ENCODE assay signal across 8 mouse cellular contexts in the genomic region with DNA sequence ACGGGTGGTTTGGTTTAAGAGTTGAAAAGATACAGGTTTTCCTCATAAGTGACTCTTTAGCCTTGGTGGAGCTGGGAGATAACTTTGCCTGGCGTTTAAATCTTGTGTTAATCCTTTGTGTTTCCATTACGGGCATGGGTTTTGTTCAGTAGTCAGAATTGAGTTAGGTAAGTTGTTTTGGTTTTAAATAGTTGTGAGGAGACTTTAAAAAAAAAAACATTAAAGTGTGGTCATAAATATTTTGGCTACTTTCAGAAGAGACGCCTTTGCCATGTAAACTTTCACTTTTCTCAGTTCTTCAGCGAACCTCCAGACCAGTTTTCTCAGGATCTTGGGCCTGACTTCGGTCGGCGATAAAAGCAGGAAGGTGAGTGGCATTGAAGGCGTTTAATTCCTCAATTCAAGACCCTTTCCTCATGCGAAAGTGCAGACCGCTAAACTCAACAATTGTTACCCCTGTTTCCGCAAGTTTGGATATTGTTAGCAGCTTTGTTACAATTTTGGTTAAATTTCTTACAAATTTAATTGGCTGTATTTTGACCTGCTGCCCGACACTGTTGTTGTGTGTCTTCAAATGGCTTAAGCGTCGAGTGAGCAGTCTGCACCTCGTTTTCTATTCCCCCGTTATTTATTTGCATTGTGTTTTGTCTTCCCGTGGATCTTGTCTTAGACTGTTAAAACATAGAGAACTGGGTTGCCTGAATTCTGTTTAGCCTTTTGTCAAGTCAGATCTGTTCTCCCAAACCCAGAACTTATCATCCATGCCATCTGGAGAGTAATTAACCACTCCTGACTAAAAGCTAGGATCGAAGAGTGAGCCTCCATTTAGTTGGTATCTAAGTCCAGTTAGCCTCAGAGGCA. TPM values are rescaled to one million over a fixed set of nuclear protein-coding genes. Genes with fewer than 3 reads are reported as not detected.
DNase-seq lines count a peak whose midpoint lies in the region; ATAC-seq and TF ChIP-seq lines count a peak whose summit lies in the region.

No protein-coding gene starts in this region.

- H3K36me3 ChIP-seq in lung, embryonic 14.5 days (ENCODE audit: insufficient read depth): peaks cover 37% of the 10 kb centered on the region
- H3K36me3 ChIP-seq in hindbrain, embryonic 12.5 days: peaks cover 35% of the 10 kb centered on the region

- peak overlapping the region; percentile 98 for H3K4me3 ChIP-seq in lung, embryonic 14.5 days (ENCODE audit: low read depth, low read length)
- peak overlapping the region; percentile 92 for H3K4me3 ChIP-seq in brown adipose tissue, adult 24 weeks (ENCODE audit: insufficient read depth, low read depth, low read length)
- peak overlapping the region; percentile 91 for H3K4me3 ChIP-seq in hindbrain, embryonic 12.5 days

- peak overlapping the region; percentile 85 for H3K4me2 ChIP-seq in lung, embryonic 14.5 days
- peak overlapping the region; percentile 75 for H3K4me2 ChIP-seq in hindbrain, embryonic 12.5 days (replicated peaks)

- H3K9me3 ChIP-seq in lung, embryonic 14.5 days (ENCODE audit: low read depth, low read length): no peaks in the 10 kb centered on the region
- H3K9me3 ChIP-seq in hindbrain, embryonic 12.5 days (replicated peaks): no peaks in the 10 kb centered on the region

- no peak for ATAC-seq in lung, embryonic 14.5 days (ENCODE audit: insufficient read depth)
- ATAC-seq in hindbrain, embryonic 12.5 days (ENCODE audit: low FRiP score): no peak
- ATAC-seq in megakaryocyte-erythroid progenitor cell, adult 5-6 weeks (replicated peaks; ENCODE audit: low FRiP score, low TSS enrichment, poor library complexity, severe bottlenecking): peak; percentile 53

- WGBS in lung, embryonic 14.5 days: 6% methylated on average over 19 of the region's 19 CpGs
- WGBS in hindbrain, embryonic 12.5 days: 19% methylated on average over 19 of the region's 19 CpGs

- DNase-seq in lung, embryonic 14.5 days: peak; percentile 41
- no peak for DNase-seq in lung, postnatal 4 days
- no peak for DNase-seq in urinary bladder, adult 18-20 months (ENCODE audit: low spot score in 2 of 2)
- DNase-seq in layer of hippocampus, postnatal 14 days (ENCODE audit: low spot score in 2 of 2): no peak
- DNase-seq in left cerebral cortex, adult 18-20 months (ENCODE audit: low spot score in 2 of 2): no peak

- peaks cover 7% of the 10 kb centered on the region; the same call in 1 of the 2 replicates for H3K4me1 ChIP-seq in lung, embryonic 14.5 days (ENCODE audit: insufficient read depth)
- 0 out of 2 replicates have a peak, but pooled peaks cover 2% of the 10 kb centered on the region for H3K4me1 ChIP-seq in brown adipose tissue, adult 24 weeks (ENCODE audit: control insufficient read depth, insufficient read depth, insufficient read length, low read length)
- H3K4me1 ChIP-seq in hindbrain, embryonic 12.5 days: peaks cover 12% of the 10 kb centered on the region

- no peak for TF ChIP-seq CTCF in lung, embryonic 14.5 days (IDR thresholded peaks at IDR 0.05; ENCODE audit: low read depth)

- peak overlapping the region; percentile 99 for H3K27ac ChIP-seq in lung, embryonic 14.5 days (ENCODE audit: low read depth)
- peak overlapping the region; percentile 96 for H3K27ac ChIP-seq in brown adipose tissue, adult 24 weeks (replicated peaks; ENCODE audit: low read depth, low read length)
- peak overlapping the region; percentile 94 for H3K27ac ChIP-seq in hindbrain, embryonic 12.5 days

- no peaks in the 10 kb centered on the region for H3K27me3 ChIP-seq in lung, embryonic 14.5 days (ENCODE audit: insufficient read depth, low read length)
- no peaks in the 10 kb centered on the region for H3K27me3 ChIP-seq in hindbrain, embryonic 12.5 days

- H3K9ac ChIP-seq in lung, embryonic 14.5 days: peak overlapping the region; percentile 100
- H3K9ac ChIP-seq in hindbrain, embryonic 12.5 days: peak overlapping the region; percentile 97

RNA-seq across cellular contexts. Expression of a gene that starts 1.3 kb away (rescaled TPM):
- polyA plus RNA-seq in lung, embryonic 14.5 days (2014; fragmentation: Nextera tagmentation; extraction: Ambion mirVana): 108 and 111 TPM in 2 replicates
- polyA plus RNA-seq in brown adipose tissue, adult 24 weeks (2012; ENCODE audit: insufficient read depth, insufficient read length, missing spikeins): 49.0 and 61.8 TPM in 2 replicates
- polyA plus RNA-seq in hindbrain, embryonic 12.5 days (2016; fragmentation: Nextera tagmentation; extraction: Ambion mirVana): 136 and 137 TPM in 2 replicates
- 106 and 110 TPM in 2 replicates for total RNA-seq in megakaryocyte-erythroid progenitor cell, adult 5-6 weeks (2014; fragmentation: Nextera tagmentation)
- total RNA-seq in megakaryocyte-erythroid progenitor cell, adult 5-6 weeks (2017): 132 and 142 TPM in 2 replicates
- total RNA-seq in layer of hippocampus, postnatal 14 days (2021): 100 to 1,000 TPM in 1 of 2 experiments, 10 to 100 TPM in 1; 97.8 to 104 TPM
- total RNA-seq in left cerebral cortex, adult 18-20 months (2021): 100 to 1,000 TPM; 117 TPM

RNA-seq across cellular contexts. Expression of a gene that starts 22.6 kb away (rescaled TPM):
- polyA plus RNA-seq in lung, embryonic 14.5 days (2014; fragmentation: Nextera tagmentation; extraction: Ambion mirVana): 110 and 112 TPM in 2 replicates
- 185 and 215 TPM in 2 replicates for polyA plus RNA-seq in brown adipose tissue, adult 24 weeks (2012; ENCODE audit: insufficient read depth, insufficient read length, missing spikeins)
- polyA plus RNA-seq in hindbrain, embryonic 12.5 days (2016; fragmentation: Nextera tagmentation; extraction: Ambion mirVana): 178 and 183 TPM in 2 replicates
- total RNA-seq in megakaryocyte-erythroid progenitor cell, adult 5-6 weeks (2014; fragmentation: Nextera tagmentation): 31.6 and 53.9 TPM in 2 replicates
- total RNA-seq in megakaryocyte-erythroid progenitor cell, adult 5-6 weeks (2017): 45.1 and 48.2 TPM in 2 replicates
- 100 to 1,000 TPM in 1 of 2 experiments, 10 to 100 TPM in 1; 98.8 to 110 TPM for total RNA-seq in layer of hippocampus, postnatal 14 days (2021)
- total RNA-seq in left cerebral cortex, adult 18-20 months (2021): 10 to 100 TPM; 87.3 to 87.5 TPM

RNA-seq across cellular contexts. Expression of a gene that starts 57.4 kb away (rescaled TPM):
- 128 and 140 TPM in 2 replicates for polyA plus RNA-seq in lung, embryonic 14.5 days (2014; fragmentation: Nextera tagmentation; extraction: Ambion mirVana)
- 41.7 and 43.8 TPM in 2 replicates for polyA plus RNA-seq in brown adipose tissue, adult 24 weeks (2012; ENCODE audit: insufficient read depth, insufficient read length, missing spikeins)
- polyA plus RNA-seq in hindbrain, embryonic 12.5 days (2016; fragmentation: Nextera tagmentation; extraction: Ambion mirVana): 322 and 363 TPM in 2 replicates
- total RNA-seq in megakaryocyte-erythroid progenitor cell, adult 5-6 weeks (2014; fragmentation: Nextera tagmentation): 0.50 and 4.7 TPM in 2 replicates
- total RNA-seq in megakaryocyte-erythroid progenitor cell, adult 5-6 weeks (2017): 2.0 TPM in 1 of 2 replicates, not detected in the other
- 100 to 1,000 TPM; 360 to 376 TPM for total RNA-seq in layer of hippocampus, postnatal 14 days (2021)
- 100 to 1,000 TPM; 412 to 456 TPM for total RNA-seq in left cerebral cortex, adult 18-20 months (2021)

Comparison
In these comparisons a context has a peak if more than half of its experiments do, and no peak if none do; other contexts are left out.
1. RNA of a gene that starts 57.4 kb away (total RNA-seq): 412 to 456 TPM in left cerebral cortex, adult 18-20 months and 360 to 376 TPM in layer of hippocampus, postnatal 14 days; 0.50 to 4.7 TPM in megakaryocyte-erythroid progenitor cell, adult 5-6 weeks; every median in the first group is over 10 times any median in the second.
2. Peak in every context shown above with its lines, with median percentiles within 50 percentile points of each other: H3K27ac ChIP-seq and H3K4me3 ChIP-seq.